Mouse (Mus musculus): Measurements from ENCODE around the gene Ppp2r5c. TPM values are rescaled to one million over a fixed set of nuclear protein-coding genes. Genes with fewer than 3 reads are reported as not detected.

Ppp2r5c gene
- polyA plus RNA-seq, 1 experiment from 2014 or later: 133 TPM

DNA sequence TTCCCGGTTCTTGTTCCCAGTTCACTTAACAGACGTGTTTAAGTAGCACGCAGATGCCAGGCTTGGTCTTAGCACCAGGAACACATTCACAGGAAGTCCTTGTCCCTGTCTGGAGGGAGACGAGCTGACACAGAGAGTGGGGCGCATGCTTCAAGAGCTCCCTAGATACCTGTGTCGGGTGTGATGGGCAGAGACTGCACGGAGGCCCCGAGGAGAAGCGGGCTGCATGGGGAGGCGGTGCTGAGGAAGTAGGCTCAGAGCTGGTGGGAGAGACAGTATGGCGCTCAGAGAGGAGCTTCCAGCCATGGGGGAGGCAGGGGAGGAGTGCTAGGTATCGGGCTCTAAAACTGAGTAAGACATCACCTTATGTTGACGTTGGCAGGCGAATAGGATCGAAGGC, 103.4 kb downstream of the Ppp2r5c start:
- peaks cover 16% of the 10 kb centered on the region for H3K36me3 ChIP-seq (ENCODE audit: control insufficient read depth, insufficient read depth, low read length)
- no peak overlapping the region for H3K4me2 ChIP-seq (ENCODE audit: low read depth, low read length)
- no peaks in the 10 kb centered on the region for H3K9me3 ChIP-seq (ENCODE audit: control insufficient read depth, low read length)
- ATAC-seq: no peak
- no peak overlapping the region for H3K27ac ChIP-seq (ENCODE audit: low read length)
- H3K4me3 ChIP-seq (ENCODE audit: low read length): no peak overlapping the region
- H3K4me1 ChIP-seq (ENCODE audit: control insufficient read depth, insufficient read depth, low read length): no peaks in the 10 kb centered on the region
- no peak overlapping the region for H3K9ac ChIP-seq (ENCODE audit: low read depth, low read length)
- WGBS: 88% methylated on average over 15 of the region's 15 CpGs
- H3K27me3 ChIP-seq (replicated peaks; ENCODE audit: control insufficient read depth, insufficient read depth, low read length): no peaks in the 10 kb centered on the region

DNA sequence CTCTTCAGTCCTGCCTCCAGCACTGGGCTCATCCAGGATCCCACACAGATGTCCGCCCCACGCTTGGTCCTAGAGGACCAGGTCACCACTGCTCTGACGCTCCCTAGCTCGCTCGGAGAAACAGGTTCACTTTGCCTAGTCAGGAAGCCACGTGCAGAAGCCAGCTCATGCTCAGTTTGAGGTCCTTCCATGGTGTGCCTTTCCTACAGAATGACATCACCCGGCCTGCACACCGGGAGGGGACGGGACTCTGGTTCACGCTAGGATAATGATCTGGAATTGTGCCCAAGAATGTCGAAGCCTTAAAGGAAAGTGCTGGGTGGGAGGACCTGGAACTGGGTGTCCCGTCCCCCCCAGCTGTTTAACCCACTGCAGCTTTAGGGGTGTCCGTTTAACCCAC, 105.2 kb downstream of the Ppp2r5c start:
- no peak overlapping the region for H3K27ac ChIP-seq (ENCODE audit: low read length)
- no peaks in the 10 kb centered on the region for H3K9me3 ChIP-seq (ENCODE audit: control insufficient read depth, low read length)
- H3K27me3 ChIP-seq (replicated peaks; ENCODE audit: control insufficient read depth, insufficient read depth, low read length): no peaks in the 10 kb centered on the region
- H3K36me3 ChIP-seq (ENCODE audit: control insufficient read depth, insufficient read depth, low read length): peaks cover 14% of the 10 kb centered on the region
- 81% methylated on average over 13 of the region's 13 CpGs for WGBS
- H3K4me2 ChIP-seq (ENCODE audit: low read depth, low read length): no peak overlapping the region
- H3K4me1 ChIP-seq (ENCODE audit: control insufficient read depth, insufficient read depth, low read length): no peaks in the 10 kb centered on the region
- H3K4me3 ChIP-seq (ENCODE audit: low read length): no peak overlapping the region
- ATAC-seq: no peak
- no peak overlapping the region for H3K9ac ChIP-seq (ENCODE audit: low read depth, low read length)

DNA sequence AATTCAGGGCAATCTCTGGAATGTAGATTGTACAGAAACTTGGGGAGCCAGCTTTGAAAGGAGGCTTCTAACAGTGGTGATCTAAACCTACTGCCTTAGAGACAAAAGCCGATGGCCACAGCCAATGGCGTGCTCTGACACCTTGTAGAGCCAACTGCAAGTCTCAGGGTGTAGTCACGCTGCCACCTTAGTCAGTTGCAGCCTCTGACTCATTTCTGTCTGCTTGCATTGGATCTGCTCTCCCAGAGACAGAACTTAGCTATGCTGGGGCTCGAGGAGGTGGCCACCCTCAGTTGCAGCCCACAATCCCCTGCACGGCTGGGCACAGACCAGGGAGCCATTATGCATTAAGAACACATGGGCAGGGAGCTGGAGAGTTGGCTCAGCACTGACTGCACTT, 106.4 kb downstream of the Ppp2r5c start:
- no peak for ATAC-seq
- Histone ChIP-seq H3K27me3 (replicated peaks; ENCODE audit: control insufficient read depth, insufficient read depth, low read length) (no peaks in the 10 kb centered on the region), H3K4me1 (ENCODE audit: control insufficient read depth, insufficient read depth, low read length) (no peaks in the 10 kb centered on the region), H3K4me2 (ENCODE audit: low read depth, low read length) (no peak overlapping the region), H3K9me3 (ENCODE audit: control insufficient read depth, low read length) (no peaks in the 10 kb centered on the region), H3K9ac (ENCODE audit: low read depth, low read length) (no peak overlapping the region), H3K4me3 (ENCODE audit: low read length) (no peak overlapping the region), H3K27ac (ENCODE audit: low read length) (no peak overlapping the region), H3K36me3 (ENCODE audit: control insufficient read depth, insufficient read depth, low read length) (peaks cover 18% of the 10 kb centered on the region)
- WGBS: 90% methylated on average over 5 of the region's 5 CpGs

DNA sequence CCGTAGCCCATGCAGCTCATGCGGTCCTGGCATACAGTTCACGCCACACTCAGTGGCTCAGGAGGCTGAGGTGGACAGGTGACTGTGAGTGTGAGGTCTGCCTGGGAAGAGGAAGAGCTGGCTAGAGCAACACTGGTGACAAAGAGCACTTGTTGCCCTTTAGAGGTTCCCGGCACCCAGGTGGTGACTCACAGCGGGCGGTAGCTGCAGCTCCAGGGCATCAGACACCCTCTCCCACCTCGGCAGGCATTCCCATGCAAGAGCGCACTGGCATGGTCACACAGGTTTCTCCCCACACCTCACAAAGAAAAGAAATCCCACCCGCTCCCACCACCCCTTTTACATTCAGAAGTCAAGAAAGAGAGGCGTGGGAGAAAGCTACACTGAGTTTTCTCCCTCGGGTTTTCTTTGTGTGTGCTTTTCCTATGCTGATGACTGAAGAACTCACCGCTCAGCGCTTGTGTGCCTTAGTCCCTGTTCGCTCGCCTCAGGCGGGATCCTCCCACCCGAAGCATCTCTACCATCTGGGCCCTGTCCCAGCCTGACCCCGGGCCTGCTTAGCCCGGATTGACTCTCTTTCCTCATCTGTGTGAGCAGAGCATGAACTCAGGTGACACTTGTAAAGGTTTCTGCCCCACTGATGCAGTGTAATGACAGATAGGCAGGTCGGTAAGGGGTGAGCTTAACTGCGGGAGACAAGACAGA, 108.8 kb downstream of the Ppp2r5c start:
- Histone ChIP-seq H3K9me3 (ENCODE audit: control insufficient read depth, low read length) (no peaks in the 10 kb centered on the region), H3K4me2 (ENCODE audit: low read depth, low read length) (no peak overlapping the region), H3K4me3 (ENCODE audit: low read length) (no peak overlapping the region), H3K9ac (ENCODE audit: low read depth, low read length) (no peak overlapping the region), H3K4me1 (ENCODE audit: control insufficient read depth, insufficient read depth, low read length) (no peaks in the 10 kb centered on the region), H3K27ac (ENCODE audit: low read length) (no peak overlapping the region), H3K27me3 (replicated peaks; ENCODE audit: control insufficient read depth, insufficient read depth, low read length) (no peaks in the 10 kb centered on the region), H3K36me3 (ENCODE audit: control insufficient read depth, insufficient read depth, low read length) (peaks cover 25% of the 10 kb centered on the region)
- 93% methylated on average over 21 of the region's 21 CpGs for WGBS
- ATAC-seq: no peak

DNA sequence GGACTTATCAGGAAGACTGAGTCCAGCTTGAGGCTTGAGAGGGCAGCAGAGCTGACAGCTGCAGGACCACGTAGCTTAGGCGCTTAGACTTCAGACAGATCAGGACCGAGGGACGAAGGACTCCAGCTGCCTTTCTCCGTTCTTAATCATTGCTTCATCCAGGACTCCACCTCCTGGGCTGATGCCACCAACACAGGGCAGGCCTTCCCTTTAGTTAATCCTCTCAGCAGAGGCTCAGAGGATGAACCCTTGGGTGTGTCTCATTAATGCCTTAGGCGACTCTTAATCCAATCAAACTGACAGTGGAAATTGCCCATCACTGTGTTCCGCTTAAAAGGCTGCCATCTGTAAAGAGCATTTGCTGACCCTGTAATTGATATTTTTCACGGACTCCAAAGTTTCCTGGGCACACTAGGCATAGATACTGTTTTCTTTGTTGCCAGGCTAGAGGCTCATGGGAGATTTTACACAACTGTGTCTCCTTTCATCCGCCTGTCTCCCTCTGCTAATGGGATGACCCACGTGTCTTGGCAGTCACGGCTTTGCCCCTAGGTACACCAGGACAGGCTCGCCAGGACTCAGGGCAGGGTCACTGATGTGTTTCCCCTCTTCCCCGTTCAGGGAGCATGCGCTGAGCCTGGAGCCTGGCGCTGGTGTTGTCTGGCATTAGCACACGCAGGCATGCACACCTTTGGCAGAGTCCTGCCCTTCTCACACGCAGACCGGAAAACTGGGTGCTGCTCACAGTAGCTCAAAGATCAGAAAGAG, 110.1 kb downstream of the Ppp2r5c start:
- H3K4me1 ChIP-seq (ENCODE audit: control insufficient read depth, insufficient read depth, low read length): no peaks in the 10 kb centered on the region
- no peak overlapping the region for H3K9ac ChIP-seq (ENCODE audit: low read depth, low read length)
- H3K4me3 ChIP-seq (ENCODE audit: low read length): no peak overlapping the region
- peaks cover 25% of the 10 kb centered on the region for H3K36me3 ChIP-seq (ENCODE audit: control insufficient read depth, insufficient read depth, low read length)
- H3K4me2 ChIP-seq (ENCODE audit: low read depth, low read length): no peak overlapping the region
- H3K27me3 ChIP-seq (replicated peaks; ENCODE audit: control insufficient read depth, insufficient read depth, low read length): no peaks in the 10 kb centered on the region
- 87% methylated on average over 18 of the region's 18 CpGs for WGBS
- no peak overlapping the region for H3K27ac ChIP-seq (ENCODE audit: low read length)
- ATAC-seq: no peak
- no peaks in the 10 kb centered on the region for H3K9me3 ChIP-seq (ENCODE audit: control insufficient read depth, low read length)

DNA sequence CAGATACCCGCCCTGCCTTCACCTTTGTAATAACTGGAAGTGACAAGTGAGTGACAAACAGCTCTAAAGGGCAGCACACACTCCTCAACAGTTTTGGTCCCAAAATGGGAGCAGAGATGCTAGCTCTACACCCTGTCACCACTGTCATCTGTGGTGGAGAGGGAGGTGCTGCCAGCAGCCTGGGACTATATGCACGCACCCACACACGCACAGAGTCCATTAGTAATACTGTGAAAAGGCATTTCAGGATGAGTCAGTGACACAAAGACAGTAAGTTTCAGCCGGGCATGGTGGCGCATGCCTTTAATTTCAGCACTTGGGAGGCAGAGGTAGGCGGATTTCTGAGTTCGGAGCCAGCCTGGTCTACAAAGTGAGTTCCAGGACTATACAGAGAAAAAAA, 111.3 kb downstream of the Ppp2r5c start:
- Histone ChIP-seq H3K9ac (ENCODE audit: low read depth, low read length) (no peak overlapping the region), H3K27me3 (replicated peaks; ENCODE audit: control insufficient read depth, insufficient read depth, low read length) (no peaks in the 10 kb centered on the region), H3K9me3 (ENCODE audit: control insufficient read depth, low read length) (no peaks in the 10 kb centered on the region), H3K27ac (ENCODE audit: low read length) (no peak overlapping the region), H3K4me1 (ENCODE audit: control insufficient read depth, insufficient read depth, low read length) (no peaks in the 10 kb centered on the region), H3K4me3 (ENCODE audit: low read length) (no peak overlapping the region), H3K4me2 (ENCODE audit: low read depth, low read length) (no peak overlapping the region), H3K36me3 (ENCODE audit: control insufficient read depth, insufficient read depth, low read length) (peaks cover 20% of the 10 kb centered on the region)
- ATAC-seq: no peak
- 96% methylated on average over 7 of the region's 7 CpGs for WGBS

DNA sequence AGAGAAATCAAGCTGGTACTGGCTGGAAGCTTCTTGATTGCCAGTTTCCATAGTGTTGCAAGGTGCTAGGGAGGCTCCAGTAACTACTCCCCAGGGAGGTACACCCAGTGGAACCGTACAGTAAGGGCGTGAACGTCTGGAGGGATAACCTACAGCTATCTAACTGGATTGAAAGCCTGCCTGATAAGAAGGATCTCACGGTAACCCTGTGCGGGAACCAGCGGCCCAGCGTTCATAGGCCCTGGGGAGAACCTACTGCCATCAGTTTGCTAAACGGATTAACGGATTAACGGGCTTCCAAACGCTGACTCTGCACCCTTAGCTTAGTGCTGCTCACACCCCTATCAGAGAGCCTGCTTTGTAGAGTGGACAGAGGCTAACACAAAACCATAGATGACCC, 116.5 kb downstream of the Ppp2r5c start:
- 83% methylated on average over 11 of the region's 11 CpGs for WGBS
- Histone ChIP-seq H3K4me1 (ENCODE audit: control insufficient read depth, insufficient read depth, low read length) (no peaks in the 10 kb centered on the region), H3K9ac (ENCODE audit: low read depth, low read length) (no peak overlapping the region)

GRCm38 (mm10) chr12:110564848-110565247, 117.9 kb downstream of the Ppp2r5c start:
- no peak overlapping the region for H3K4me3 ChIP-seq (ENCODE audit: low read length)
- H3K9me3 ChIP-seq (ENCODE audit: control insufficient read depth, low read length): no peaks in the 10 kb centered on the region
- no peak overlapping the region for H3K4me2 ChIP-seq (ENCODE audit: low read depth, low read length)
- WGBS: 93% methylated on average over 11 of the region's 11 CpGs
- no peak overlapping the region for H3K27ac ChIP-seq (ENCODE audit: low read length)
- no peak overlapping the region for H3K9ac ChIP-seq (ENCODE audit: low read depth, low read length)
- ATAC-seq: no peak
- H3K36me3 ChIP-seq (ENCODE audit: control insufficient read depth, insufficient read depth, low read length): peaks cover 15% of the 10 kb centered on the region; the same call in 1 of the 2 replicates
- H3K27me3 ChIP-seq (replicated peaks; ENCODE audit: control insufficient read depth, insufficient read depth, low read length): no peaks in the 10 kb centered on the region
- no peaks in the 10 kb centered on the region for H3K4me1 ChIP-seq (ENCODE audit: control insufficient read depth, insufficient read depth, low read length)

More for the DNA sequence above, 116.5 kb downstream of the Ppp2r5c start:
- H3K9me3 ChIP-seq (ENCODE audit: control insufficient read depth, low read length): no peaks in the 10 kb centered on the region
- H3K4me3 ChIP-seq (ENCODE audit: low read length): no peak overlapping the region
- peaks cover 14% of the 10 kb centered on the region; the same call in 1 of the 2 replicates for H3K36me3 ChIP-seq (ENCODE audit: control insufficient read depth, insufficient read depth, low read length)
- H3K27ac ChIP-seq (ENCODE audit: low read length): no peak overlapping the region
- H3K4me2 ChIP-seq (ENCODE audit: low read depth, low read length): no peak overlapping the region
- H3K27me3 ChIP-seq (replicated peaks; ENCODE audit: control insufficient read depth, insufficient read depth, low read length): no peaks in the 10 kb centered on the region
- ATAC-seq: no peak

DNA sequence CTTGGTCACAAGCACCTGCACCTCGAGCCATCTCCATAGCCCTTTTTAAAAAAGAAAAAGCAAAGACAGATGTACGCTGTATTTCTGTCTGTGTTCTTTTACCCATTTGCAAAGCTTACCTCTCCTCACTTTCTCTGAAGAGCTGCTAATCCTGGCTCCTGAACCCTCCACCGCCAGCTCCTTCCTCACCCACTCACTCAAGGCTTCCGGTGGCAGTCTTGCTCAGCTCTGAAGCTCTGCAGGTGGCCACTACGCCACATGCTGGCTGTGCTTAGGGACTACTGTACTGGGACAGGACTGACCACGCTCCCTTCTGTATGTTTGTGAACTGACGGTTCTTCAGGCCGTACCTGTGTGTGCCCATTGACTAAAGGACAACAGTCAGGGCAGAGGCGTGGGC, 119.4 kb downstream of the Ppp2r5c start:
- ATAC-seq: no peak
- H3K4me2 ChIP-seq (ENCODE audit: low read depth, low read length): no peak overlapping the region
- H3K36me3 ChIP-seq (ENCODE audit: control insufficient read depth, insufficient read depth, low read length): peaks cover 10% of the 10 kb centered on the region; the same call in 1 of the 2 replicates
- 90% methylated on average over 9 of the region's 9 CpGs for WGBS
- H3K27ac ChIP-seq (ENCODE audit: low read length): no peak overlapping the region
- no peaks in the 10 kb centered on the region for H3K4me1 ChIP-seq (ENCODE audit: control insufficient read depth, insufficient read depth, low read length)
- H3K4me3 ChIP-seq (ENCODE audit: low read length): no peak overlapping the region
- no peak overlapping the region for H3K9ac ChIP-seq (ENCODE audit: low read depth, low read length)
- no peaks in the 10 kb centered on the region for H3K27me3 ChIP-seq (replicated peaks; ENCODE audit: control insufficient read depth, insufficient read depth, low read length)
- no peaks in the 10 kb centered on the region for H3K9me3 ChIP-seq (ENCODE audit: control insufficient read depth, low read length)

Data from intestine, embryonic 16.5 days (tissue).